Mouse (Mus musculus) midbrain, embryonic 15.5 days (tissue): ENCODE measurements at regions not wholly inside any gene's neighbourhood (a gene's known extent, or its start where the extent isn't known, plus 50 kb on each side); places are given as distances from the start of the nearest gene placed in this dataset.
A peak's percentile ranks its signal among the peaks of the same experiment; 100 is the strongest.

Source experiments
- ATAC-seq: fragments of 200-750 bp; cut with Nextera tagmentation; replicated peaks from 2 replicates; pipeline ENCODE4 v1.8.0; 2017; ENCODE audit warnings: moderate TSS enrichment
- H3K27ac ChIP-seq: fragments of 300-500 bp; sonication (generic); 2 replicates; pipeline ENCODE4 v1.5.1; 2015; ENCODE audit warnings: mild to moderate bottlenecking, inconsistent platforms
- H3K27me3 ChIP-seq: fragments of 300-500 bp; sonication (generic); replicated peaks from 2 replicates; pipeline ENCODE4 v1.6.1; 2015; ENCODE audit warnings: inconsistent platforms
- H3K36me3 ChIP-seq: fragments of 300-500 bp; sonication (generic); replicated peaks from 2 replicates; pipeline ENCODE4 v1.6.1; 2015; ENCODE audit warnings: inconsistent platforms
- H3K4me1 ChIP-seq: fragments of 300-500 bp; sonication (generic); 2 replicates; pipeline ENCODE4 v1.6.1; 2015; ENCODE audit warnings: inconsistent platforms
- H3K4me2 ChIP-seq: fragments of 300-500 bp; sonication (generic); 2 replicates; pipeline ENCODE4 v1.6.1; 2015; ENCODE audit warnings: inconsistent platforms, mild to moderate bottlenecking, moderate library complexity
- H3K4me3 ChIP-seq: fragments of 300-500 bp; sonication (generic); 2 replicates; pipeline ENCODE4 v1.5.1; 2015; ENCODE audit warnings: mild to moderate bottlenecking, inconsistent platforms
- H3K9ac ChIP-seq: fragments of 300-500 bp; sonication (generic); 2 replicates; pipeline ENCODE4 v1.6.1; 2015; ENCODE audit warnings: mild to moderate bottlenecking, inconsistent platforms
- H3K9me3 ChIP-seq: fragments of 300-500 bp; sonication (generic); 2 replicates; pipeline ENCODE4 v1.6.1; 2016; ENCODE audit warnings: inconsistent platforms
- WGBS: fragments of 180-500 bp; shearing (Covaris S2); methylation state at CpG from one replicate; pipeline ENCODE4 v1.1.7; 2015; ENCODE audit warnings: mixed read lengths; 5-methylcytosine and 5-hydroxymethylcytosine counted together

DNA sequence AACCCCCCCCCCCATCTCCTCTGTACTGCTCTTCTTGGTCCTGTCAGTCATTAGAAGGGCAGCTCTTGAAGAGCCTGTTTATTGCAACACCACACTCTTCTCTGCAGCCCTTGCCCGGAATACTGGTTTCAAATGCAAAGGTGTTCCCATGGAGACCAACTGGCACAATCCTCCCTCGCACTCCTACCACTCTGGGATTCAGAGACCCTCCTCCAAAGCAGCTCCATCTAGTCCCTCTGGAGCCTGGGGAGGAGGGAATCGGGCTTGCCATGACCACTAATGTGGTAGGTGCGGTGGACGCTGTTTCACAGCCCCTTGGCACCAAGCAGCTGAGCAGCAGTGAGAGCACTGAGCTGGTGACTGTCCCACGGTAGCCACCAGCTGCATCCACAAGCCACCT is 83.1 kb downstream of the Stk35 start:
- H3K4me3 ChIP-seq = no peak overlapping the region
- WGBS = 35% methylated on average over 6 of the region's 6 CpGs
- H3K9me3 ChIP-seq = no peaks in the 10 kb centered on the region
- no peak overlapping the region for H3K4me2 ChIP-seq
- no peak overlapping the region for H3K9ac ChIP-seq
- 0 out of 2 replicates have a peak, but pooled peaks have one; percentile 56 for ATAC-seq
- no peaks in the 10 kb centered on the region for H3K27me3 ChIP-seq
- no peak overlapping the region for H3K27ac ChIP-seq
- H3K36me3 ChIP-seq = no peaks in the 10 kb centered on the region
- no peaks in the 10 kb centered on the region for H3K4me1 ChIP-seq

DNA sequence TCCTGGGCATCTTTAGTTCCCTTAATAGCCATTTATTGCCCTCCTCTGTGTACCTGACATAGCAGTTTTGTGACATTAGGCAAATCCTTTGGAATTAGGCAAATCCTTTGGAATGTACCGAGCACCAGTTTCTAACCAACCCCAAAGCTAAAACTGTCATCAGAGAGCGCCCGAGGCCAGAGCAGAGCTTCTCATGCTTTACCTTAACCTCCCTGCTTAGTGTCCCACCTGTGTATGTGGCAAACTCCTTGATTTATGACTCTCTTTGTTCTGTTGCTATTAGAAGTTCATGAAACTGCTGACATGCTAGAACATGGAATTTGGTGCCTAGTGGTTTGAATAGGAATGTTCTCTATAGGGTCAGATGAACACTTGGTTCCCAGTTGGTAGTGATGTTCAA is 84.0 kb downstream of the Stk35 start:
- H3K27ac ChIP-seq = no peak overlapping the region
- 89% methylated on average over 3 of the region's 3 CpGs for WGBS
- no peak for ATAC-seq

DNA sequence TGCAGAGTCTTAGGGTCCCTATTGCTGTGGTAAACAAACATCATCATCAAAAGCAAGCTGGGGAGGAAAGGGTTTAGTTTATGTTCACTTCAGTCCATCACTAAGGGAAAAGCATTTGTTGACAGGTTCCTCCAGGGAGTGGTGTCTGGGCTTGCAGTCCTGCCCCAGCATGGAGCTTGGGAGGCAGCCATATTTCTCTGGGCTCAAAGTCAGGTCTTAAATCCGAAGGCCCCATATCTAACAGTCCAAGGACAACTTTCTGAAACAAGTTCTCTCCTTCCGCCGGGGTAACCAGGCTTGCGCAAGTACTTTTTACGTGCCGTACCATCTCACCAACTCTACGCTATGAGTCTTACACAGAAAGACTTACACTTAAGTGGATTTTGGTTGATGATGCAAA is 85.2 kb downstream of the Stk35 start:
- no peak overlapping the region for H3K4me3 ChIP-seq
- 90% methylated on average over 7 of the region's 7 CpGs for WGBS

More for the DNA sequence above, 84.0 kb downstream of the Stk35 start:
- no peak overlapping the region for H3K4me3 ChIP-seq
- no peak overlapping the region for H3K9ac ChIP-seq
- H3K4me1 ChIP-seq = no peaks in the 10 kb centered on the region
- H3K4me2 ChIP-seq = no peak overlapping the region
- no peaks in the 10 kb centered on the region for H3K27me3 ChIP-seq
- H3K36me3 ChIP-seq = no peaks in the 10 kb centered on the region
- H3K9me3 ChIP-seq = no peaks in the 10 kb centered on the region

DNA sequence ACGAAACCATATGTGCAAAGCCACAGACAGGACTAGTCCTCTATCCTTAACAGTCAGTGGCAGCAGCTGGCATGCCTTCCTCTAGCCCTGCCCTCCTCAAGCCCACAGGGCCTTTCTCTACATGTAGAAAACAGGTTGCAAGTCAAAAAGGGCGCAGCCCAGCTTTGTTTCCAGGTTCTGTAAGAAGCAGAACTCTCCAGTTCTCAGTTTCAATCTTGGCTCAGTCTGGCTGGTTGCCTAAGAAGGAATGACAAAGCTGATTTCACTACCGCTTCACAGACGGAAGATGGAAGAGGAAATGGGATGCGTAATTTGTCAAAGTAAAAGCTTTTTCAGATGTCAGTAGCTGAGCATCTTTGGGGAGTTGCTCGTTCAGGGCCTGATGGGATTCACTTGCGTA is 92.9 kb downstream of the Stk35 start:
- no peak overlapping the region for H3K4me3 ChIP-seq
- H3K9me3 ChIP-seq = no peaks in the 10 kb centered on the region
- no peaks in the 10 kb centered on the region for H3K4me1 ChIP-seq
- 68% methylated on average over 7 of the region's 7 CpGs for WGBS
- no peak overlapping the region for H3K4me2 ChIP-seq
- ATAC-seq = no peak
- no peaks in the 10 kb centered on the region for H3K36me3 ChIP-seq
- H3K27ac ChIP-seq = no peak overlapping the region
- H3K27me3 ChIP-seq = no peaks in the 10 kb centered on the region
- no peak overlapping the region for H3K9ac ChIP-seq

More for the DNA sequence above, 85.2 kb downstream of the Stk35 start:
- Histone ChIP-seq H3K27ac (no peak overlapping the region), H3K4me2 (no peak overlapping the region), H3K9me3 (no peaks in the 10 kb centered on the region), H3K4me1 (no peaks in the 10 kb centered on the region), H3K27me3 (no peaks in the 10 kb centered on the region), H3K36me3 (no peaks in the 10 kb centered on the region), H3K9ac (no peak overlapping the region)
- ATAC-seq = no peak

DNA sequence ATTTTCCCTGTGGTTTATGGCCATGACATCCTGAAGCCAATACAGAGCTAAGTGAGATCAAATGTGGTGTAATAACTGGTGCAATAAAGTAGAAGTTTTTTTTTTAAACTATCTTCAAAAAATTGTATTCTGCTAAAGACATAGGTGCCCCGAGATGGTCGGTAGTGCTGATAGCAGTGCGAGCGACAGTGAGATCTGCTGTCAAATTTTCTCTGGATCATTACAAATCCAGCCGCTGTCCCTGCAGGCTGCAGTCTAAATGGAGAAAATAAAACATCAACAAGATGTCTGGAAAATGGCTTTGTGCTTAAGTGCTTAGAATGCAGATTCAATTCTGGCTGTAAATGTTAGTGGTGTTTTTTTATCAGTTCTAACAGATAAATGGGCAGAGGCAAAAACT is 93.5 kb downstream of the Stk35 start:
- H3K9me3 ChIP-seq = no peaks in the 10 kb centered on the region
- no peak overlapping the region for H3K9ac ChIP-seq
- ATAC-seq = no peak
- WGBS = 79% methylated on average over 5 of the region's 5 CpGs
- no peak overlapping the region for H3K27ac ChIP-seq
- H3K4me1 ChIP-seq = no peaks in the 10 kb centered on the region
- no peak overlapping the region for H3K4me2 ChIP-seq
- no peak overlapping the region for H3K4me3 ChIP-seq
- no peaks in the 10 kb centered on the region for H3K36me3 ChIP-seq
- H3K27me3 ChIP-seq = no peaks in the 10 kb centered on the region

DNA sequence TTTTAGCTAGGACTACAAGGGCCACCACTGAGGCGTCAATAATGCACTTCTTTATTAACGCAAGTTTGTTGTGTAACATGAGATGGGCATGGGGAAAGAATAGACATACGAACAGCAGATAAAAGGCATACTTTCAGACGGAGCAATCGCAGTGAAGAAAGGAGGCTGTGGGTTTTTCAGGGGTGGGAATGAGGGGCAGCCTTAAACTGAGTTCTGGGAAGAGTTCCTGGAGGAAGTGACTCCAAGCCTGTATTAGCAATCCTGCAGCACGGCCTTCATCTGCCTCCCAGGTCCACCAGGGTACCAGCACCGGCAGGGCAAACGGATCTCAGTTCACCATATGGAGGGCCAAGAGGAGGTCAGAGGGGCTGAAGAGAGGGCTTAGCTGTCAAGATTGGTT is 94.6 kb downstream of the Stk35 start:
- Histone ChIP-seq H3K27me3 (no peaks in the 10 kb centered on the region), H3K4me1 (no peaks in the 10 kb centered on the region), H3K4me3 (no peak overlapping the region), H3K9ac (no peak overlapping the region), H3K27ac (no peak overlapping the region), H3K36me3 (no peaks in the 10 kb centered on the region), H3K4me2 (no peak overlapping the region), H3K9me3 (no peaks in the 10 kb centered on the region)
- WGBS = 82% methylated on average over 8 of the region's 8 CpGs
- no peak for ATAC-seq

DNA sequence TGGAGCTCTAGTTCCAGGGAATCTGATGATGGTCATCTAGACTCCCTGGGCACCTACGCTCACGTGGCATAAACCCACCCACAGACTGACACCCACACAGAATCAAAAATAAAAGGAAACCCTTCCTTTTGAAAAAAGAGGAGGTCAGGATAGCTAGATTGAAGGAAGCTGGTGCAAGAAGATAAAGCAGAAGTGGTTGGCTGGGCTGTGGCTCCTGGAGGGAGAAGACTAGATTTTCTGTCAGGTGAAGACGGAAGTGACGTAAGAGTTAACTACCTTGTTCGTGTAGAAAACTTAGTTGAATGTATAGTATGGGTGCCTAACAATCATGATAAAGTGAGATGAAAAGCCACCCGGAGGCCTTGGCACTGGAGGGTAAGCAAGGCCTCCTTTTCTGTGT is 95.1 kb downstream of the Stk35 start:
- WGBS = 91% methylated on average over 6 of the region's 6 CpGs
- Histone ChIP-seq H3K4me1 (no peaks in the 10 kb centered on the region), H3K36me3 (no peaks in the 10 kb centered on the region), H3K9me3 (no peaks in the 10 kb centered on the region), H3K4me3 (no peak overlapping the region), H3K9ac (no peak overlapping the region), H3K4me2 (no peak overlapping the region), H3K27me3 (no peaks in the 10 kb centered on the region), H3K27ac (no peak overlapping the region)
- ATAC-seq = no peak

DNA sequence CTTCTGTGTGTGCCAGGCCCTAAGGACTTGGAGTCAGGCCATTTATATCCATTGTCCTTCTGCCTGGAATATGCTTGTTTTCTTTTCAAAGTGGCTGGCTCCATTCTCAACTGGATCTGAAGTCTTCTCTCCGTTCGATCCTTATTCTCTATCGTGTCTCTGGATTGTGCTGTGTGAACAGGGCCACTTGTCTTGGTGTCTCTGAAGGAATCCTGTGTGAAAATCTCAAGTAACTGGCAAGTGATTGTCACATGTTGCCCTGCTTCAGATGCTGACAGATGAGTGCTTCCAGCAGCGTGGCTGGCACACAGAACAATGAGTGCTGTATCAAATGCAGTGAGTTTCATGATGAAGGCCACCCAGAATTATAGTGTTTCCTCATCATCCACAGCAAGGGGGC is 96.4 kb downstream of the Stk35 start:
- Histone ChIP-seq H3K27ac (no peak overlapping the region), H3K9me3 (no peaks in the 10 kb centered on the region), H3K9ac (no peak overlapping the region), H3K36me3 (no peaks in the 10 kb centered on the region), H3K4me2 (no peak overlapping the region), H3K4me1 (no peaks in the 10 kb centered on the region), H3K27me3 (no peaks in the 10 kb centered on the region), H3K4me3 (no peak overlapping the region)
- no peak for ATAC-seq
- WGBS = 67% methylated on average over 4 of the region's 4 CpGs

DNA sequence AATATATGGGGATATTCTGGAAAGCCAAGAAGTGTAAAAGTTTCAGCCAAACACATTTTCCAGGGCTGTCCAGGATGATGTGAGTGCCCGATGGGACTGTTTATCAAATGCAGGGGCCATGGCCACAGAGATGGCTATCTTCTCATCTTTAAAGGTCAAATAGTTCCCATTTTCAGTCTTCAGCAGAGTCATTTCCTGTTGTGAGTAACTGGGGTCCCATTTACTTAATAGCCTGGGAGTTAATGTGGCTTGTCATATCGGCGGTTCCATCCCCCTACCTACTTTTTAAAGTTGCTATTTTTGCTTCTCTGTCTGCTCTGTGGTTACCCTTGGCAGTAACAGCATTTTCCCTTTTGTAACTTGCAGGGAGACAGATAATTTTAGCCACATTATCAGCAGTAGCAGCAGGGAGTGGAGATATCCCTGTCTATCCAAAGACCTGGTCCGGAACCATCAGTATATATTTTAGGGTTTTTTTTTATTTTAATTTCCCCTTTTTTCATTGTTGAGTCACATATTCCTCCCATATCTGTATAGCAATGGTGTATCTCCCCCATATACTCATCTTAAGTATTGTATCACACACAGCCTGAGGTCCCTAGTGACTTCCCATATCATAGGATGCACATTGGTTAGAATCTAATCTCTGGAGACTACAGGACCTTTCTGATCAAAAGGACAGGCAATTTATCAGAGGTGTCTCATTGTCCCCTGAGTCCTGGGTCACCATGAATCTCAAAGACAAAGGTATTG is 103.2 kb downstream of the Stk35 start:
- Histone ChIP-seq H3K9ac (no peak overlapping the region), H3K27ac (no peak overlapping the region), H3K4me1 (peaks cover 4% of the 10 kb centered on the region), H3K4me2 (no peak overlapping the region), H3K36me3 (no peaks in the 10 kb centered on the region), H3K27me3 (no peaks in the 10 kb centered on the region), H3K4me3 (no peak overlapping the region), H3K9me3 (no peaks in the 10 kb centered on the region)
- no peak for ATAC-seq
- 76% methylated on average over 4 of the region's 4 CpGs for WGBS

DNA sequence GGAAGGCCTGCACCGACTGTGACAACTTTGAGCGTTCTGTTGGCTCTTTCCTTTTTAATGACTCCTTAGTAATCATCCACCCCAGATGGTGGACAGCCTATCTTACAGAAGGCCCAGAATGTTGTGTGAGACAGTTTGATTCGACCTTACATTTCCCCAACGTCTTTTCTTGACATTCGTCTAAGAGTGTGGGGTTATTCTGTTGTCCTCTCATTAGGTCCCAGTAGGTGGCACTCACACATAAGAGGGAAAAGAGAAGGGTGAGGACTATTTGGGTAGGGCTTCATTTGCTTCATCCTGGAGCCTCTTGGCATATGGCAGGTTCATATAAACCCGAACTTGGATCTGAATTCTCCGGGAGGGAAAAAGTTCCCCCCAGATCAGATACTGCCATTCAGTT is 104.4 kb downstream of the Stk35 start:
- Histone ChIP-seq H3K4me2 (no peak overlapping the region), H3K4me1 (peaks cover 15% of the 10 kb centered on the region), H3K27me3 (no peaks in the 10 kb centered on the region), H3K9me3 (no peaks in the 10 kb centered on the region), H3K9ac (no peak overlapping the region), H3K36me3 (no peaks in the 10 kb centered on the region), H3K4me3 (no peak overlapping the region), H3K27ac (no peak overlapping the region)
- 46% methylated on average over 7 of the region's 7 CpGs for WGBS
- ATAC-seq = no peak

DNA sequence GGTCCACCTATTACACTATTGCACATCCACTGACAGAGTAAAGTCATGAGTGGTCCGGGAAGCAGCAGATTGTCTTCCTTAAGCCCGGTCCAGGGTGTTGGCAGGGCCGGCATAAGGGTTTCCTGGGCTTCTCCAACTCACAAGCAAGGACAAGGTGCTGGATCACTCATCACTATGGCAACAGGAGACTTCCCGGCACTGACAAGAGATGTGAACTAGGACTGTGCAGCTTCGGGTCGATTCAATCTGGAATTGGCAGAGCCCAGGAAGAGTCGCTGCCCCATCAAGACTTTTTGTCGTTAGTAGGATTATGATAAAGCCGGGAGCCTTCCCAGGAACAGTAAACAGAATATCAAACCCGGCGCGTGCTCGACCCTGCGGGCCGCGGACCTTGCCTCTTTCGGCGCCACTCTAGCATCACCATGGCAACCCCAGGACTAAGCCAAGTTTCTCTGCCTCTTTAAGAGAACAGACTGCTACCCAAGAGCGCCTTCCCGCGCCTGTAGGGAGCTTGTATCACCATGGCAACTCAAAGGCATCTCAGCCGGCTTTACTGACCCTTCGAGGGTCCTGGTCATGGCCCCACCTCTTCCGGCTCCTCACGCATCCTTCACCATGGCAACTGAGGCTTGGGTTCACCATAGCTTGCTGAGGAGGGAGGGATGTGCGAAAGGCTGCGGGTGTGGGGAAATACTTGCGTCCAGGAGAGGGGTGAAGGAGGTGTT is 103.3 kb upstream of the Tgm3 start:
- peak; percentile 98 for ATAC-seq
- WGBS = under 1% methylated on average over 28 of the region's 28 CpGs
- H3K4me2 ChIP-seq = peak overlapping the region; percentile 81
- peak overlapping the region; percentile 50 for H3K9ac ChIP-seq
- no peaks in the 10 kb centered on the region for H3K9me3 ChIP-seq
- H3K27me3 ChIP-seq = 0 out of 2 replicates have a peak, but pooled peaks cover 2% of the 10 kb centered on the region
- no peaks in the 10 kb centered on the region for H3K36me3 ChIP-seq
- peaks cover 25% of the 10 kb centered on the region for H3K4me1 ChIP-seq
- peak overlapping the region; percentile 47 for H3K4me3 ChIP-seq
- peak overlapping the region; percentile 86 for H3K27ac ChIP-seq

DNA sequence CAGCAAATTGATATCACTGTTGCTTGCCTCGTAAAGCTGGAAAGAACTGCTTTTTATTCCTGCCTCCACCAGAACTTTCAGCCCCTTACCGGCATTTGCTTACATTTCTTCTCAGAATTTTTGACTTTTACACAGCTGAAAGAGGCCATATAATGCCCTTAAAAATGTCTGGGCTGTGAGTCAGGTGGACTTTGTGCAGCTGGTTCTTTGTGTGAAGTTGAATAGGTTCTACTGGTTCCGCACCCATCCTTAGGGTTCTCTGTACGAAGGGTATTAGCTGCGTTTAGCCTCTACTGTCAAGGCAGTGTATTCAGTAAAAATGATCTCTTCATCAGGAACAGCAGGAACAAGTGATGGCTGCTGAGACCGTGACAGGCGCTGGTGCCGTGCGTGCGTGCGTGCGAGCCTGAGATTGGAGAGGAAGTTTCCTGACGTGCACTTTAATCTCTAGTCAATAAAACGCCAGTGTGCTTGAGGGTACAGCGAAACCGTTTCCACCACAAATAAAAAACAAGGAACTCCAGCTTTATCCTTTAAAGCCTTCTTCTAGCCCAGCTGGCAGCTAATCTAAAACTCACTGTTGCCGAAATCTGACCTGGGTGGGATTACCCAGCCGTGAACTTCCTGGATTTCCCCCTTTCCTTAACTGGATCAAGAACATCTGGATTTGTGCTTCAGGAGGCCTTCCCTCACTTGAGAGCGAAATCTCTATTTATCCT is 100.8 kb upstream of the Tgm3 start:
- H3K9me3 ChIP-seq = no peaks in the 10 kb centered on the region
- H3K4me1 ChIP-seq = peaks cover 25% of the 10 kb centered on the region
- no peak overlapping the region for H3K27ac ChIP-seq
- H3K9ac ChIP-seq = no peak overlapping the region
- no peaks in the 10 kb centered on the region for H3K36me3 ChIP-seq
- no peak overlapping the region for H3K4me3 ChIP-seq
- 20% methylated on average over 19 of the region's 19 CpGs for WGBS
- ATAC-seq = no peak
- peak overlapping the region; percentile 39 for H3K4me2 ChIP-seq
- H3K27me3 ChIP-seq = 0 out of 2 replicates have a peak, but pooled peaks cover 2% of the 10 kb centered on the region
